Mouse (Mus musculus) thymus, adult 2 months (tissue): Measurements from ENCODE around the gene Asgr2.

Experiments used
- CTCF ChIP-seq: fragments of 200-500 bp; IDR thresholded peaks from 2 replicates; pipeline ENCODE4 v1.5.1; 2012; ENCODE audit warnings: mild to moderate bottlenecking, control low read depth, low read length, moderate library complexity, borderline replicate concordance; ENCODE audit not compliant: control insufficient read depth, poor library complexity, insufficient read depth; ENCODE audit errors: extremely low read depth
- POLR2A ChIP-seq: fragments of 200-500 bp; IDR thresholded peaks from 2 replicates; pipeline ENCODE4 v1.6.1; 2012; ENCODE audit warnings: mild to moderate bottlenecking, low read length, control low read depth, moderate library complexity; ENCODE audit not compliant: control insufficient read depth, poor library complexity, insufficient read depth; ENCODE audit errors: extremely low read depth

DNA sequence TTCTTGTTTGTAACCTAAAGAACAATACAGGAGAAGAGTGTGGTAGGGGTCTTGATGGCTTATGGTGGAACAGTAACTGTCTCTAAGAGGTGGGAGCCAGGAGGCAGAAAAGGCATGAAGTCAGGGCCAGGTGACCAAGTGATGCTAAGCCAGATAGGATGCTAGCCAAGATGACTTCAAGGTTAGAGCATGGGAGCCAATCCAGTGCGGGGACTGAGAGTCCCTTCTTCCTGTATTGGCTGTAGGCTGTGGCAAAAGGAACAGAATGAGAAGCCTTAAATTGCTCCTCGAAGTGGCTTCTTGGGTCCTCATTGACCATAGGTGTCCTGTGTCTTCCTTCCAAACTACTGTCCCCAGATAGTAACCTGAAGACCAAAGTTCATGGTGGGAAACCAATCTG lies 6.7 kb downstream of the Asgr2 start:
- TF ChIP-seq CTCF (no peak), POLR2A (no peak)
